Mouse (Mus musculus): Measurements from ENCODE around the gene Mylk2. TPM values are rescaled to one million over a fixed set of nuclear protein-coding genes. Genes with fewer than 3 reads are reported as not detected.

Gene Mylk2
- polyA plus RNA-seq, 1 experiment: not detected

DNA sequence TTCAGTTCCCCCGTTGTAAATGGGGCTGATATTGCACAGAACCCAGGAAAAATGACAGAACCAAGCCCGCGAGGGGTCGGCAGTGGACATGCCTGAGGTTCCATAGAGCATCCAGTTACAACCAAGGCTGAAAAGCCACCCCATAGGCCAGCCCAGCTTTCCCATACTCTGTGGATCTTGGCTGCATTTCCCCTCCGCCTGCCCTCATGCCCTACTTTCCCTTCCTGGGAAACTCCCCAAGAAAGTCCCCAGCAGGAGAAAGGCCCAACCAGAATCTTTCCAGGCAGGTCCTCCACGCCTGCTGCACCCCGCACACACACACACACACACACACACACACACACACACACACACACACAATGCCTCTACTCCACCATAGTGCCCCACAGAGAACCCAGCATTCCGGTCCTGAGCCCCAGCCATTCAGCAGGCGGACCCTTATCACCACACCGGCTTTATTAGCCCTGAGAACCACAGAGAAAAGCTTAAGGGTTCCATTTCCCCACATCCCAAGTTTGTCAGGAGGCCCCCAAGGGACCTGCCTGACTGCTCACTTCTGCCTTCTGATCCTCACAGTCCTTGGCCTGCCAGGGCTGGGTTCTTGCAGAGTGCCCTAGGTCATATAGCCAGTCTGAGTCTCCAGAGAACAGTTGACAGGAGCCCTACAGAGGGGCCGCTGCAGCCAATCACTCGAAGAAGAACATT, 20.5 kb downstream of the Mylk2 start:
- no peak overlapping the region for H3K4me3 ChIP-seq (ENCODE audit: insufficient read depth, low read depth, low read length)
- TF ChIP-seq POLR2A (IDR thresholded peaks at IDR 0.05; ENCODE audit: insufficient read depth, low read depth, low read length) (no peak), CTCF (IDR thresholded peaks at IDR 0.05; ENCODE audit: insufficient read depth, low read depth, low read length) (no peak)
- WGBS: 70% methylated on average over 12 of the region's 12 CpGs
- H3K27ac ChIP-seq (ENCODE audit: insufficient read depth, low read depth, low read length): no peak overlapping the region
- peaks cover 19% of the 10 kb centered on the region for H3K4me1 ChIP-seq (ENCODE audit: control insufficient read depth, insufficient read depth, low read length)

DNA sequence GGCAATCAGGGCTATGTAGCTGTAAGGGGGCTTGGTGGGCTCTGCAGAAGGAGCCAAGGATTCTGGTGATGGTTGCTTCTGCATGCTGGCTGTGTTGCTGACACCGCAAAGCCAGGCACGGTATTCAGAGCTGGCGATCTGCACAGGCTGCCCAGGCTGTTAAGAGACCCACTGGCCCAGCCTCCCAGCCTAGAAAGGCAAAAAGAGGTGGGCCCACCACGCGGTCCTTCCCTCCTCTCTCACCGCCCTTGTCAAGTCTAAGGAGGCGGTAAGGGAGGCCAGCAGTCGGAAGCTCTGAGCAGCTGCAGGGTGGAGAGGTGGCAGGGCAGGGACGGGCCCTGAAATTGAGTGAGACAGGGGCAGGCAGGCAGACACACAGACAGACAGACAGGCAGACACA, 21.9 kb downstream of the Mylk2 start, which contains the start of gene Foxs1:
Gene Foxs1, minus strand, starts transcription at position 161 of the 400 bp plus-strand sequence.
- Histone ChIP-seq H3K4me1 (ENCODE audit: control insufficient read depth, insufficient read depth, low read length) (peaks cover 11% of the 10 kb centered on the region; the same call in 1 of the 2 replicates), H3K4me3 (ENCODE audit: insufficient read depth, low read depth, low read length) (no peak within 1 kb of the TSS), H3K27ac (ENCODE audit: insufficient read depth, low read depth, low read length) (no peak within 1 kb of the TSS)
- WGBS: 26% methylated on average over 9 of the region's 9 CpGs
- TF ChIP-seq CTCF (IDR thresholded peaks at IDR 0.05; ENCODE audit: insufficient read depth, low read depth, low read length): no peak
- TF ChIP-seq POLR2A (IDR thresholded peaks at IDR 0.05; ENCODE audit: insufficient read depth, low read depth, low read length): no peak

DNA sequence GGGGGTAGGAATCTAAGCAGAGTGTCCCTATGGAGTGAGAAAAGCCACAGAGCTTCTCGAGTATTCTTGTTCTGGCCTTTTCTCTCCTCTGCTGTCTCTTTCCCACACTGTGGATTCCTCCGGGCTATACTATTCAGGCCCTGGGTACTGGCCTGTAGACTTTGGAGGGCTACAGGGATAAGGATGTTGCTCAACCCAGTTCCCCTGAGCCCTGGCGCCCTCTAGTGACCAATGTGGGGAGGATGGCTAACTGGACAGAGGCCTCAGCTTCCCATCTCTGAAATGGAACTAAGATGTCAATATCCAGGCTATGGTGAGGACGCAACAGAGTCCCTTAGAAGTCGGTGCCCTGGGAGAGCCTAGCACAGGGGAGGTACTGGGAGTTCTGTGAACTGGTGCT, 22.5 kb downstream of the Mylk2 start:
- Histone ChIP-seq H3K27ac (ENCODE audit: insufficient read depth, low read depth, low read length) (no peak overlapping the region), H3K4me3 (ENCODE audit: insufficient read depth, low read depth, low read length) (no peak overlapping the region), H3K4me1 (ENCODE audit: control insufficient read depth, insufficient read depth, low read length) (peaks cover 7% of the 10 kb centered on the region; the same call in 1 of the 2 replicates)
- 49% methylated on average over 5 of the region's 5 CpGs for WGBS
- TF ChIP-seq POLR2A (IDR thresholded peaks at IDR 0.05; ENCODE audit: insufficient read depth, low read depth, low read length) (no peak), CTCF (IDR thresholded peaks at IDR 0.05; ENCODE audit: insufficient read depth, low read depth, low read length) (peak; percentile 14; the same call in 1 of the 2 replicates)

DNA sequence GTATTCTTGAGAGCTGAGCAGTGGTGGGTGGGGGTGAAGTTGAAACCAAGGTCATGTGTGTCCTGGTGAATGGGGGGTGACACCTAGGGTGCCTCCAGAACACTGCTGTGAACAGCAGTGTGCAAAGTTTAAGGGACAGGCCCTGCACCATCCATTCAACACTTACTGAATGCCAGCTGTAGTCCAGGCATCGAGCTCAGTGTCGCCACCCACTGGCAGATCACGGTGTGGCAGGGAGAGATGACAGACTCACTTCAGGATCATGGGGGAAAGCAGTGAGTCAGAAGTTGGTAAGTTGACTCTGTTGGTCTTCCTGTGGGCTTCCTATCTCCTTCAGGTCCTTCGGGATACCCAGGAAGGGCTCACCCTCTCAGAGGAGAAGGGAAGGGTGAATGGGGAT, 28.7 kb downstream of the Mylk2 start:
- H3K27ac ChIP-seq (ENCODE audit: insufficient read depth, low read depth, low read length): no peak overlapping the region
- H3K4me1 ChIP-seq (ENCODE audit: control insufficient read depth, insufficient read depth, low read length): peaks cover 9% of the 10 kb centered on the region
- H3K4me3 ChIP-seq (ENCODE audit: insufficient read depth, low read depth, low read length): no peak overlapping the region
- TF ChIP-seq CTCF (IDR thresholded peaks at IDR 0.05; ENCODE audit: insufficient read depth, low read depth, low read length): peak; percentile 15; the same call in 1 of the 2 replicates
- no peak for TF ChIP-seq POLR2A (IDR thresholded peaks at IDR 0.05; ENCODE audit: insufficient read depth, low read depth, low read length)
- WGBS: 20% methylated on average over 4 of the region's 4 CpGs

DNA sequence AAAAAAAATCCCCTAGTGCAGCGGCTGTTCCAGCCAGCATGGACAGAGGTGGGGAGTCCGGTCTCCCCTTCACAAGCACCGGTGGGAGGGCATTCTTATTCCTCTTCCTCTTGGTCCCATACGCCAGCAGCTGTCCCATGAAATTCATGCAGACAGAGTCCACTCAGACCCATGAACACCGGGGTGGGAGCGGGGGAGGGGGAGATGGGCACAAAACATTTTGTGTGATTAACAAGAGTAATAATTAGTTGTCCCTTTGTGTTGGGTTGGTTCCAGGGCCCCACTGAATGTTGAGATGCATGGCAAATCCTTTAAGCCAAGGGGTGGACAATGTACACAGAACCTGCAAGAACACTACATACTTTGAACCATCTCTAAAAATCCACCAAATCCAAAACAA, 30.0 kb downstream of the Mylk2 start:
- WGBS: 70% methylated on average over 6 of the region's 6 CpGs
- no peak for TF ChIP-seq POLR2A (IDR thresholded peaks at IDR 0.05; ENCODE audit: insufficient read depth, low read depth, low read length)
- no peak for TF ChIP-seq CTCF (IDR thresholded peaks at IDR 0.05; ENCODE audit: insufficient read depth, low read depth, low read length)
- Histone ChIP-seq H3K4me3 (ENCODE audit: insufficient read depth, low read depth, low read length) (no peak overlapping the region), H3K27ac (ENCODE audit: insufficient read depth, low read depth, low read length) (no peak overlapping the region), H3K4me1 (ENCODE audit: control insufficient read depth, insufficient read depth, low read length) (peaks cover 9% of the 10 kb centered on the region)

DNA sequence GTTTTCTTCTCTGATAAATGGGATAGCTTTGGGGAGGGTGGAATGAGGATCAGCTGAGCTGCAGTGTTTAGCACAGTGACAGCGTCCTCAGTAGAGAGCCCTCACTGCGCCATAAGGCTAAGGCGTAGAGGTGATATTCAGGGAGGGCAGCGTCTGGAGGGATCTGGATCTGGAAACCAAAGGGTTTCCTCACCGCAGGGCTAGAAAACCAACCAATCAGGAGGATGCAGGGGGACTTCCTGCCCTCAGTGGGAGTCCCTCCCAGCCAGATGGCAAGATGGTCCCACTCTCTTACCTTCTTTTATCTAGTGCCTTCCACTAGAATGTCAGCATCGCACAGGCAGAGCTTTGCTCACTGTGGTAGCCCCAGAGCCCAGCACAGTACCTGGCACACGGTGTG, 30.6 kb downstream of the Mylk2 start:
- 52% methylated on average over 7 of the region's 7 CpGs for WGBS
- H3K4me3 ChIP-seq (ENCODE audit: insufficient read depth, low read depth, low read length): no peak overlapping the region
- H3K4me1 ChIP-seq (ENCODE audit: control insufficient read depth, insufficient read depth, low read length): peaks cover 9% of the 10 kb centered on the region
- no peak overlapping the region for H3K27ac ChIP-seq (ENCODE audit: insufficient read depth, low read depth, low read length)
- TF ChIP-seq CTCF (IDR thresholded peaks at IDR 0.05; ENCODE audit: insufficient read depth, low read depth, low read length) (no peak), POLR2A (IDR thresholded peaks at IDR 0.05; ENCODE audit: insufficient read depth, low read depth, low read length) (no peak)

DNA sequence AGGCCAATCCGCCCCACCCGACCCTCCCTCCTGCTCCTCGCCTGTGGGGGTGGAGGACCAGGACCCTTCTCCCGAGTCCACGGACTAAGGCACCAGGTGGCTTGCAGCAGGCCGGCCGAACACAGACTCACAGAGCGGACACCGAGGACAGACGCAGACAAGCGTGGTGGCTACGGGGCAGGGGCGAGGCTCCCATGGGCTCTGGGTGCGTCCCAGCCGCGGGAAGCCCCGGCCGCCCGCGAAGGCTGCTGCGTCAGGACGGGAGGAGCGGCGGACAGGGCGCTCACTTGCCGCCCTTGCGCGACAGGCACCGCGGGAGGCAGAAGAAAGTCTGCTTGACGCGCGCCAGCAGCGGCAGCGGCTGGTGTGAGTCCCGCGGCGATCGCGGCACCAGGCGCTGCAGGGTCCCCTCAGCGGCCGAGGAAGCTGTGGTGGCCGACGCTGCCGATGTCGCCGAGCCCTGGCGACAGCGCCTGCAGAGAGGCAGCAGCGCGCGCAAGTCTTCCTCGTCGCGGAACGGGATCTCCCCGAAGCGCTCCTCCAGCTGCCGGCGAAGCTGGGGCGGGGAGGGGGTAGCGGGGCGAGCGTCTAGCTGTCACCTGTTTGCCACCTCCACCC, 31.9 kb downstream of the Mylk2 start:
- Histone ChIP-seq H3K4me1 (ENCODE audit: control insufficient read depth, insufficient read depth, low read length) (peaks cover 9% of the 10 kb centered on the region), H3K27ac (ENCODE audit: insufficient read depth, low read depth, low read length) (no peak overlapping the region), H3K4me3 (ENCODE audit: insufficient read depth, low read depth, low read length) (peak overlapping the region; percentile 32)
- TF ChIP-seq CTCF (IDR thresholded peaks at IDR 0.05; ENCODE audit: insufficient read depth, low read depth, low read length): no peak
- TF ChIP-seq POLR2A (IDR thresholded peaks at IDR 0.05; ENCODE audit: insufficient read depth, low read depth, low read length): no peak
- WGBS: 1% methylated on average over 65 of the region's 65 CpGs

DNA sequence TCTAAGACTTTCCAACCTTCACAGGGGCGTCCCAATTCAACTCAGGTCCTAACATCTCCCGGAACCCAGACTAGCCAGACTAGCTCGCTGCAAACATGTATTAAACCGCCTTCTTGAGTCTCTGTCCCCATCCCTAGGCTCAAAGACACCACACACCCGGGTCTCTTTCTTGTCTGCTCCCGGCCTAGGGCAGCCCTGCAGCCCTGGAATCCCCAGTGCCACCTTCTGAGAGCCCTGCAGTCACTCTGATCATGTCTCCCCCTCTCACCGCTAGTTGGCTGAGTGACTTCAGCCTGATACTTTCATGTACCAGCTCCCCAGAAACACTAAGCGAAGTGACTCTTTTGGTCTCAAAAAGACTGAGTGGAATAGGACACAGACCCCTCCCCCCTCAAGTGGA, 32.4 kb downstream of the Mylk2 start:
- Histone ChIP-seq H3K27ac (ENCODE audit: insufficient read depth, low read depth, low read length) (no peak overlapping the region), H3K4me1 (ENCODE audit: control insufficient read depth, insufficient read depth, low read length) (peaks cover 9% of the 10 kb centered on the region), H3K4me3 (ENCODE audit: insufficient read depth, low read depth, low read length) (no peak overlapping the region)
- no peak for TF ChIP-seq POLR2A (IDR thresholded peaks at IDR 0.05; ENCODE audit: insufficient read depth, low read depth, low read length)
- no peak for TF ChIP-seq CTCF (IDR thresholded peaks at IDR 0.05; ENCODE audit: insufficient read depth, low read depth, low read length)
- WGBS: 9% methylated on average over 8 of the region's 8 CpGs

DNA sequence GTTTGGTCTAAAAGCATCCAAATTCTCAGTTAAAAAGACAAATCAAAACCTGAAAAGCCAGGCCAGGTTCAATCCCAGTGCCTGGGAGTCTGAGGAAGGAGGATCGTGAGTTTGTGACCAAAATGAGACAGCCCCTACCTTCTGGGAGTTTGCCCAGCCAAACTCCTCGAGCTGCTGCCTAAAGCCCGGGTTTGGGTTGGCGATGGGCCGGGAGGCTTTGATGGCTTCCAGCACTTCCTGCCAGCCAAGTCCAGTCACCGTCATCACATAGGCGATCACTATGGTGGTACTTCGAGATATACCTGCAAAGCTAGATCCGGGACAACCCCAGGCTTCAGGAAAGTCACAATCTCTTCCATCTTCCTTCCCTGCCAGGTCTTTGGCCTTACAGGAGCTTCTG, 32.9 kb downstream of the Mylk2 start:
- Histone ChIP-seq H3K4me1 (ENCODE audit: control insufficient read depth, insufficient read depth, low read length) (peaks cover 9% of the 10 kb centered on the region), H3K4me3 (ENCODE audit: insufficient read depth, low read depth, low read length) (no peak overlapping the region), H3K27ac (ENCODE audit: insufficient read depth, low read depth, low read length) (no peak overlapping the region)
- WGBS: 61% methylated on average over 9 of the region's 9 CpGs
- TF ChIP-seq POLR2A (IDR thresholded peaks at IDR 0.05; ENCODE audit: insufficient read depth, low read depth, low read length): no peak

Measured in olfactory bulb, adult 2 months (tissue).